Mouse (Mus musculus): ENCODE results near the gene Mlx. TPM values are rescaled to one million over a fixed set of nuclear protein-coding genes. Genes with fewer than 3 reads are reported as not detected.
"Not testable (repeated sequence)": the region's sequence is repeated elsewhere in the genome, so short reads cannot be mapped to it uniquely, and the experiment has no call there.

Mlx gene
- polyA plus RNA-seq, 1 experiment from 2014 or later = 92.9 TPM

DNA sequence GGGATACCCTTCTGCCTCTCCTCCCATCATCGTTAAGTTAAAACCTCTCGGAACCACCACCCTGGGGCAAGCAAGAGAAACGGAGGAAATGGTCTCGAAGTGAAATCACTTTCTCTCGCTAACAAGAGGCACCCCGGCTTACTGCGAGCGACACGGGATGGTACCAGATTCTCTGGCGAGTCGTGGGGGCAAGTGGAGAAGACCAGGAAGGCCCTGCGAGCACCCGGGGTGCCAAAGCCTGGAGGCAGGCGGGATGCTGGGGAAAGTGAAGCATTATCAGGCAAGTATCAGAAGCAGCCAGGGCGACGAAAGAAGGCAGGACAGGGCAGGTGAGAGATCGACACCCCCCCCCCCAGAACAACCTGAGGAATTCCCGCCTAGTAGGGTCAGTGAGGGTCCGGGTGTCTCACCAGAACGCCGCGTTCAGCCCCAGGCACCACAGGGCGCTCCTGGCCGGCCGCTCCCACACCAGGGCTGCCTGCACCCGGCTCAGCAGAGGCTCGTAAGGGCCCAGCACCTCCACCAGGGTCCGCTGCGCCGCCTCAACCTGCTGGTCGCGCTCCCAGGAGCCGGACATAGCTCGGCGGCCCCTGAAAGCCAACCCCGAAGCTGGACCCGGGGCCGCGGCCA lies 32.2 kb downstream of the Mlx start:
- H3K9ac ChIP-seq (replicated peaks; ENCODE audit: low read length) = peak overlapping the region; percentile 88
- H3K27me3 ChIP-seq (ENCODE audit: control insufficient read depth, insufficient read depth, low read length) = no peaks in the 10 kb centered on the region

DNA sequence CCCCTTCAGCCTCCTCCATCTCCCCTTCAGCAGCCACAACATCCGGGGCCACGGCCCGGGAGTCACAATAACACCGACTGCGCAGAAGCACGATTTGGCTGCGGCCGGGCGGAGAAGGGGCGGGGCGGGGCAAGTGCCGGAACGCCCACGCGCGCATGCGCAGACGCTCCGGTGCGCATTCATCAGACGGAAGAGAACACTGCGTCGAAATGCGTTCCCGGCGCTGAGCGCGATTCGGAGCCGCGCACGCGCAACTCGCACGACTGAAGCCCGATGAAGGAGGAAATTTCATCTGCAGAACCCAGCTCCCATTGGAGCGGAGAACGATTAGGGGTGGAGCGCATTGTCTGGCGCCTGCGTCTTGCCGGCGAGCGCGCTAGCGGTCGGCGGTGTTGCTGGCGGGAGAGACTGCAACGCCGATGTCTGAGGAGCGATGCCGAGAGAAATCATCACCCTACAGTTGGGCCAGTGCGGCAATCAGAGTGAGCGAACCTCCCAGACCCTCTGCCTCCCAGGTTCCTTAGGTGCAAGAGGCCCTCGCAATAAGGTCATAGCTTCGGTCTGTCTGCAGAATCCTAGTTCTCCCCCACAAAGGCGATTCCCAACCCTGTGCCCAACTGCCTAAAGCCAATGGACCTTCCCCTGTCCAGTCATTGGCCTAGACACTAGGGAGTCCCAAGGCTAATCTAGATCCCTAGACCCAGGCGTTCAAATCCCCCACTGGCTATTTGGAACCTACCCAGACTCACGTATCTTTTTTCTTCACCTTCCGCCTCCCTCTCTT lies 32.9 kb downstream of the Mlx start, which contains the start of the genes Retreg3 and Tubg1:
TSS of gene Retreg3 (minus strand) at position 133 of the 784 bp plus-strand sequence.
TSS of gene Tubg1 (plus strand) at position 178 of the 784 bp plus-strand sequence.
- peak within 1 kb of the TSS; percentile 96 for H3K4me2 ChIP-seq (ENCODE audit: low read length)
- H3K4me3 ChIP-seq (replicated peaks; ENCODE audit: low read depth, low read length) = peak within 1 kb of the TSS; percentile 88
- ATAC-seq (ENCODE audit: low FRiP score, low TSS enrichment) (peak; percentile 96), DNase-seq (peak; percentile 100)
- peaks cover 20% of the 10 kb centered on the region for H3K4me1 ChIP-seq (ENCODE audit: control insufficient read depth, insufficient read depth, low read length)
- under 1% methylated on average over 61 of the region's 61 CpGs for WGBS
- H3K27me3 ChIP-seq (ENCODE audit: control insufficient read depth, insufficient read depth, low read length) = no peaks in the 10 kb centered on the region
- peaks cover 18% of the 10 kb centered on the region for H3K36me3 ChIP-seq (ENCODE audit: control insufficient read depth, insufficient read depth, low read length)
- no peaks in the 10 kb centered on the region for H3K9me3 ChIP-seq (ENCODE audit: control insufficient read depth, low read length)
- H3K9ac ChIP-seq (replicated peaks; ENCODE audit: low read length) = peak within 1 kb of the TSS; percentile 88
- peak within 1 kb of the TSS; percentile 91 for H3K27ac ChIP-seq (replicated peaks; ENCODE audit: low read depth, low read length)

More for the DNA sequence above, 32.2 kb downstream of the Mlx start:
- Histone ChIP-seq H3K4me1 (ENCODE audit: control insufficient read depth, insufficient read depth, low read length) (peaks cover 20% of the 10 kb centered on the region), H3K27ac (replicated peaks; ENCODE audit: low read depth, low read length) (peak overlapping the region; percentile 91), H3K4me3 (replicated peaks; ENCODE audit: low read depth, low read length) (peak overlapping the region; percentile 88), H3K4me2 (ENCODE audit: low read length) (peak overlapping the region; percentile 96), H3K9me3 (ENCODE audit: control insufficient read depth, low read length) (no peaks in the 10 kb centered on the region), H3K36me3 (ENCODE audit: control insufficient read depth, insufficient read depth, low read length) (peaks cover 18% of the 10 kb centered on the region)
- under 1% methylated on average over 39 of the region's 39 CpGs for WGBS
- DNase-seq (no peak), ATAC-seq (ENCODE audit: low FRiP score, low TSS enrichment) (peak; percentile 77)

DNA sequence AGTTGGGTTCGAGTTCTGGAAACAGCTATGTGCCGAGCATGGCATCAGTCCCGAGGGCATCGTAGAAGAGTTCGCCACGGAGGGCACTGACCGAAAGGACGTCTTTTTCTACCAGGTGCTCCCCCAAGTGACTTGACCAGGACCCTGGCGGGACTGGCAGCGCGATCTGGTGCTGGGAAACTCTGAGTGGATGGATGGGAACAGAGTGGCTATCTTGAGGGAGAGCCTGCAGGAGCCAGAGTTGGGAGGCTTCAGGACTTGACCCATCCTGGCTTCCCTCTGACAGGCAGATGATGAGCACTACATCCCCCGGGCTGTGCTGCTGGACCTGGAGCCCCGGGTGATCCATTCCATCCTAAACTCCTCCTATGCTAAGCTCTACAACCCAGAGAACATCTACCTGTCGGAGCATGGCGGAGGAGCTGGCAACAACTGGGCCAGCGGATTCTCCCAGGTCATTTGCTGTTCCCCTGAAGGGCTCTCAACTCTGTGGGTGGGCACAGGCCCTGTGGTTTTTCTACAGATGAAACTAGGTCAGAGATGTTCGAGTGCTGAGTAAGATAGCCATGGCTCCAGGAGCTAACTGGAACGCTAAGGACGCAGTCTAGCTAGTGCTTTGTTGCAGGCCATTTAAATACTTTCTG lies 33.6 kb downstream of the Mlx start:
- H3K4me2 ChIP-seq (ENCODE audit: low read length) = peak overlapping the region; percentile 96
- ATAC-seq (ENCODE audit: low FRiP score, low TSS enrichment) = no peak
- H3K27ac ChIP-seq (replicated peaks; ENCODE audit: low read depth, low read length) = peak overlapping the region; percentile 91
- DNase-seq = no peak
- peak overlapping the region; percentile 88 for H3K4me3 ChIP-seq (replicated peaks; ENCODE audit: low read depth, low read length)
- WGBS = 26% methylated on average over 19 of the region's 19 CpGs
- H3K36me3 ChIP-seq (ENCODE audit: control insufficient read depth, insufficient read depth, low read length) = peaks cover 23% of the 10 kb centered on the region
- no peaks in the 10 kb centered on the region for H3K27me3 ChIP-seq (ENCODE audit: control insufficient read depth, insufficient read depth, low read length)
- no peaks in the 10 kb centered on the region for H3K9me3 ChIP-seq (ENCODE audit: control insufficient read depth, low read length)
- H3K9ac ChIP-seq (replicated peaks; ENCODE audit: low read length) = peak overlapping the region; percentile 77
- peaks cover 20% of the 10 kb centered on the region for H3K4me1 ChIP-seq (ENCODE audit: control insufficient read depth, insufficient read depth, low read length)

DNA sequence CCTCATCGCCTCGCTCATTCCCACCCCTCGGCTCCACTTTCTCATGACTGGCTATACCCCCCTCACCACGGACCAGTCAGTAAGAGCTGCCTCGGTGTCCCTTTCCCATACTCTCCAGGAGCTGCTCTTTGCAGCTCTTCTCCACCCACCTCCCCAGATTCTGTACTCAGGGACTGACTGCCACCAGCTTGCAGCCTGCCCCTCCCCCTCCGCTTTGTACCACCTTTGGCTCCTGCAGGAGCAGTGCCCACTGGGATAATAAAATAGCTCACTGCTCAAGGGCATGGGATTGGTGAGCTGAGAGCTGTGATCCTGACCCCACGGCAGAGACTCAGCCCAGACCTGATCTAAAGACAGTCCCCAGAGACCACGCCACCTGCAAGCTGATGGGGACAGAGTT lies 37.4 kb downstream of the Mlx start:
- H3K27ac ChIP-seq (replicated peaks; ENCODE audit: low read depth, low read length); H3K4me3 ChIP-seq (replicated peaks; ENCODE audit: low read depth, low read length); DNase-seq; H3K9me3 ChIP-seq (ENCODE audit: control insufficient read depth, low read length); ATAC-seq (ENCODE audit: low FRiP score, low TSS enrichment); H3K9ac ChIP-seq (replicated peaks; ENCODE audit: low read length); H3K27me3 ChIP-seq (ENCODE audit: control insufficient read depth, insufficient read depth, low read length); H3K4me2 ChIP-seq (ENCODE audit: low read length): not testable (repeated sequence)
- Histone ChIP-seq H3K36me3 (ENCODE audit: control insufficient read depth, insufficient read depth, low read length) (peaks cover 29% of the 10 kb centered on the region), H3K4me1 (ENCODE audit: control insufficient read depth, insufficient read depth, low read length) (peaks cover 11% of the 10 kb centered on the region)
- WGBS = 94% methylated on average over 8 of the region's 8 CpGs

DNA sequence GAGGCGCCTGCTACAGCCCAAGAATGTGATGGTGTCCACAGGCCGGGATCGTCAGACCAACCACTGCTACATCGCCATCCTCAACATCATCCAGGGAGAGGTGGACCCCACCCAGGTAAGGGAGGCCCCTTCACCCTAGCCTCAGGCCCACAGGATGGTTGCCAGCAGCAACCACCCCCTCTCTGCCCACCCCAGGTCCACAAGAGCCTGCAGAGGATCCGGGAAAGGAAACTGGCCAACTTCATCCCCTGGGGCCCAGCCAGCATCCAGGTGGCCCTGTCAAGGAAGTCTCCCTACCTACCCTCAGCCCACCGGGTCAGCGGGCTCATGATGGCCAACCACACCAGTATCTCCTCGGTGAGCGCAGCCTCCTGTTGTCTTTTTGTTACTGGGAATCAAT lies 37.9 kb downstream of the Mlx start:
- 97% methylated on average over 6 of the region's 9 CpGs for WGBS
- H3K27ac ChIP-seq (replicated peaks; ENCODE audit: low read depth, low read length) = not testable (repeated sequence)

DNA sequence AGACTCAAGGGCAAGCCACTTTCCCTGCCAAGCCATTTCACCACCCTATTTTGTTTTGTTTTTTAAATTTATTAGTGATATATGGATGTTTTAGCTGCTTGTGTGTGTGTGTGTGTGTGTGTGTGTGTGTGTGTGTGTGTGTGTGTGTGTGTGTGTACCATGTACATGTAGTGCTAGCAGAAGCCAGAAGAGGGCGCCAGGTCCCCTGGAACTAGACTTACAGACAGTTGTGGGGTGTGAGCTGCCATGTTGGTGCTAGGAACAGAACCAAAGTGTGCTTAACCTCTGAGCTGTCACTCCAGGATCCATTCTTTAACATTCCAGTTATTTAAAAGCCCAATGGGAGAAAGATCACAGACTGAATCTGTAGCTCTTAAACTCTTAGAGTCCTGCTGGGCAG lies 40.0 kb downstream of the Mlx start:
- ATAC-seq (ENCODE audit: low FRiP score, low TSS enrichment) = no peak
- no peak for DNase-seq
- Histone ChIP-seq H3K36me3 (ENCODE audit: control insufficient read depth, insufficient read depth, low read length) (peaks cover 29% of the 10 kb centered on the region), H3K4me1 (ENCODE audit: control insufficient read depth, insufficient read depth, low read length) (no peaks in the 10 kb centered on the region), H3K9ac (replicated peaks; ENCODE audit: low read length) (no peak overlapping the region), H3K27me3 (ENCODE audit: control insufficient read depth, insufficient read depth, low read length) (no peaks in the 10 kb centered on the region), H3K4me3 (replicated peaks; ENCODE audit: low read depth, low read length) (no peak overlapping the region), H3K27ac (replicated peaks; ENCODE audit: low read depth, low read length) (no peak overlapping the region), H3K9me3 (ENCODE audit: control insufficient read depth, low read length) (no peaks in the 10 kb centered on the region), H3K4me2 (ENCODE audit: low read length) (no peak overlapping the region)
- WGBS = 77% methylated on average over 1 of the region's 1 CpGs

More for the DNA sequence above, 37.9 kb downstream of the Mlx start:
- not testable (repeated sequence) for H3K9ac ChIP-seq (replicated peaks; ENCODE audit: low read length); H3K4me3 ChIP-seq (replicated peaks; ENCODE audit: low read depth, low read length); H3K4me2 ChIP-seq (ENCODE audit: low read length); DNase-seq; H3K9me3 ChIP-seq (ENCODE audit: control insufficient read depth, low read length); H3K27me3 ChIP-seq (ENCODE audit: control insufficient read depth, insufficient read depth, low read length); ATAC-seq (ENCODE audit: low FRiP score, low TSS enrichment)
- peaks cover 11% of the 10 kb centered on the region for H3K4me1 ChIP-seq (ENCODE audit: control insufficient read depth, insufficient read depth, low read length)
- peaks cover 29% of the 10 kb centered on the region for H3K36me3 ChIP-seq (ENCODE audit: control insufficient read depth, insufficient read depth, low read length)

DNA sequence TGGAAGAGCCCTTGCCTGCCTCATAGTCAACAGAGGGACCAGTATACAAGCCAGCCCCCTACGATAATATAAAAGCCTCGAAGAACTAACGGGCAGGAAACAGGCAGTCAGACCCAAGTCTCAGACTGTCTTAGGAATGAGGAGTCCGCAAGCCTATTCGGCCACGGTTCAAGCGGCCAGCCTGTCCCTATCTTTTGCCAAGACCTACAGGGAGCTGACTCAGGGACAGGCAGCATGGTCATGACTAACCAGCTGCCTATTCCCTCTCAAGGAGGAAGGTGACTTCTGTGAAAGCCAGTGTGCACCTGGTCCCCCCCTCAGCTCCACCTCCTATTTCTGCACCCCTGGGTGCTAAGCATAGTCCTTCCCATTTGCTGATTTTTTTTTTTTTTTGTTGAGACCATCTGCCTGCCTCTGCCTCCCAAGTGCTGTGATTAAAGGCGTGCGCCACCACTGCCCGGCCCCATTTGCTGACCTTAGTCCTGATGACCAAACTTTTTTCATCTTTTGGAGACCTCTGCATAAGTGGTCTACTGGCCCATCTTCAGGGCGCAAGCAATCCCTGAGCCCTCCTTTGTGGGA lies 42.0 kb downstream of the Mlx start:
- Histone ChIP-seq H3K4me3 (replicated peaks; ENCODE audit: low read depth, low read length) (no peak overlapping the region), H3K9me3 (ENCODE audit: control insufficient read depth, low read length) (no peaks in the 10 kb centered on the region), H3K9ac (replicated peaks; ENCODE audit: low read length) (no peak overlapping the region), H3K4me2 (ENCODE audit: low read length) (no peak overlapping the region), H3K4me1 (ENCODE audit: control insufficient read depth, insufficient read depth, low read length) (no peaks in the 10 kb centered on the region), H3K36me3 (ENCODE audit: control insufficient read depth, insufficient read depth, low read length) (peaks cover 16% of the 10 kb centered on the region), H3K27me3 (ENCODE audit: control insufficient read depth, insufficient read depth, low read length) (no peaks in the 10 kb centered on the region), H3K27ac (replicated peaks; ENCODE audit: low read depth, low read length) (no peak overlapping the region)
- ATAC-seq (ENCODE audit: low FRiP score, low TSS enrichment) = no peak
- 86% methylated on average over 11 of the region's 11 CpGs for WGBS
- DNase-seq = no peak

DNA sequence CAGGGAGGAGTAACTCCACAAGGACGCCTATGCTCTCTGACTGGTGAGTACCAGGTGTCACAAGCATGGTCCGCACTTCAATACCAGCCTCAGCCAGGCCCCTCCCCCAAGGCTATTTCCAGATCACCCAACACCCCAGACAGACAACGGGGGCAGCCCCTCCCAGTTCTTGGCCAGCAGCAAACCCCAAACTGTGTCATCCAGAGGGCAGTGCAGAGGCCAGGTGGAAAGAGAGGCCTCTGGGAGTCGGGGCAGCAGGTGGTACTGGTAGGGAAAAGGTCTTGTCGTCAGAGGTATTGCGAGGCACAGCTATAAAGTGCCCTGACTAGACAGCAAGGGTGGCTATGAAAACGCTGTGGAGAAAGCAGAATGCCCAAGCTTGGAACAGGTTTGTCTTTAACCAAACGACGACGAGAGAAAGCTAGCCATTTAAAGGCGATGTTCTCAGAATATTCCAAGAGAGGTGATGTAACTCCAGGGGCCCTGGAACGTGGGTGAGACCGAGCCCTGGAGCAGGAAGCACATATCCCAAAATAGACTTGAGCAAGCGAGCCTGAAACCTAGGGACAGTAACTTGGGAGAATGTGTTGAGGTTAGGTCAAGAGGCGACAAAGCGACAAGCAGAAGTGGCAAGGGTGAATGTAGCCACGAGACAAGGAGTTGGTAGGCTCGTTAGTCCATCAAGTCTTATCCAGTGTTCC lies 43.1 kb downstream of the Mlx start:
- 54% methylated on average over 18 of the region's 18 CpGs for WGBS
- DNase-seq (no peak), ATAC-seq (ENCODE audit: low FRiP score, low TSS enrichment) (no peak)
- no peaks in the 10 kb centered on the region for H3K9me3 ChIP-seq (ENCODE audit: control insufficient read depth, low read length)
- H3K4me1 ChIP-seq (ENCODE audit: control insufficient read depth, insufficient read depth, low read length) = no peaks in the 10 kb centered on the region
- no peak overlapping the region for H3K4me3 ChIP-seq (replicated peaks; ENCODE audit: low read depth, low read length)
- peaks cover 16% of the 10 kb centered on the region for H3K36me3 ChIP-seq (ENCODE audit: control insufficient read depth, insufficient read depth, low read length)
- no peak overlapping the region for H3K9ac ChIP-seq (replicated peaks; ENCODE audit: low read length)
- H3K27me3 ChIP-seq (ENCODE audit: control insufficient read depth, insufficient read depth, low read length) = no peaks in the 10 kb centered on the region
- no peak overlapping the region for H3K4me2 ChIP-seq (ENCODE audit: low read length)
- H3K27ac ChIP-seq (replicated peaks; ENCODE audit: low read depth, low read length) = no peak overlapping the region

Measured in midbrain, embryonic 14.5 days (tissue).